Mouse (Mus musculus): ENCODE results near the gene Tle4. TPM values are rescaled to one million over a fixed set of nuclear protein-coding genes. Genes with fewer than 3 reads are reported as not detected.

The Tle4 gene
- polyA plus RNA-seq, 1 experiment from 2014 or later = 35.5 TPM

DNA sequence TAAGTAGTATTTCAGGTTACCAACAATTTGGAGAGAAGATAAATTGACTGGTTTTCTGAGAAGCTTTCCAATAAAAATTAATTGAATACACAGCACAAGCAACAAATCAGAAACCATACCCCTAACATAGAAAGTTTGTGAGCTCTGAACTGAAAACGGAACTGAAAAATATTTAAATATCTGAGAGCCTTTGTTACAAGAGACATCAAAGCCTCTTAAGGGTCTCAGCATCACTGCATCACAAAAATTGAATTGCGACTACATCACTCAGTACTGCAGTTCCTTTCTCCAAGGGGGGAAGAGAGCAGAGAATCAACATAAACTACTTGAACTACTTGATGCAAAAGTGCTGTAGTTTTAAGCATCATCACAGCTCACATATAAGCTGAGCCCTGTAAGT is 61.2 kb downstream of the Tle4 start:
- Histone ChIP-seq H3K36me3 (replicated peaks; ENCODE audit: control insufficient read depth, insufficient read depth, low read depth, low read length) (no peaks in the 10 kb centered on the region), H3K4me3 (ENCODE audit: low read depth, low read length) (no peak overlapping the region), H3K9ac (replicated peaks; ENCODE audit: low read length) (no peak overlapping the region), H3K4me2 (ENCODE audit: low read depth, low read length) (no peak overlapping the region), H3K27ac (replicated peaks; ENCODE audit: low read depth, low read length) (no peak overlapping the region), H3K4me1 (ENCODE audit: control insufficient read depth, insufficient read depth, low read length) (no peaks in the 10 kb centered on the region), H3K27me3 (ENCODE audit: control insufficient read depth, insufficient read depth, low read length) (no peaks in the 10 kb centered on the region), H3K9me3 (replicated peaks; ENCODE audit: control insufficient read depth, low read length) (no peaks in the 10 kb centered on the region)
- WGBS = 82% methylated on average over 2 of the region's 2 CpGs
- no peak for DNase-seq (ENCODE audit: low spot score)
- no peak for ATAC-seq (replicated peaks; ENCODE audit: insufficient number of reproducible peaks, low FRiP score, low TSS enrichment, low read depth)

DNA sequence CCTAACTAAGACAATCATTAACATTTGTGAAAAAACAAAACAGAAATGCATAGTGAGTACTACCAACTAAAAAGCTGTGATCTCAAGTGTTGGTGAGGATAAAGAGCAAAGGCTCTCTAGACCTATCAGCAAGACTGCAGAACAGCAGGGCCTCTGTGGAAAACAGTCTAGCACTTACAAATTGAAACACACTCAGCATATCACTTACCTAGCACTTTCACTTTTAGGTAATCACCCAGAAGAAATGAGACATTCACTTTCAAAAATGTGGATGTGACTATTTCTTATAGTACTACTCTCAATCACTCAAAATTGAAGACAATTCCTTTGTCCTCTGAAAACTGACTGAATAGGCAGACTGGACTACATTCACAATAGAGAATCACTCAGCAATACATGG is 63.4 kb downstream of the Tle4 start:
- H3K36me3 ChIP-seq (replicated peaks; ENCODE audit: control insufficient read depth, insufficient read depth, low read depth, low read length) = no peaks in the 10 kb centered on the region
- H3K9ac ChIP-seq (replicated peaks; ENCODE audit: low read length) = no peak overlapping the region
- H3K9me3 ChIP-seq (replicated peaks; ENCODE audit: control insufficient read depth, low read length) = no peaks in the 10 kb centered on the region
- no peak overlapping the region for H3K27ac ChIP-seq (replicated peaks; ENCODE audit: low read depth, low read length)
- DNase-seq (ENCODE audit: low spot score) (no peak), ATAC-seq (replicated peaks; ENCODE audit: insufficient number of reproducible peaks, low FRiP score, low TSS enrichment, low read depth) (no peak)
- no peak overlapping the region for H3K4me2 ChIP-seq (ENCODE audit: low read depth, low read length)
- no peaks in the 10 kb centered on the region for H3K4me1 ChIP-seq (ENCODE audit: control insufficient read depth, insufficient read depth, low read length)
- H3K4me3 ChIP-seq (ENCODE audit: low read depth, low read length) = no peak overlapping the region
- no peaks in the 10 kb centered on the region for H3K27me3 ChIP-seq (ENCODE audit: control insufficient read depth, insufficient read depth, low read length)

DNA sequence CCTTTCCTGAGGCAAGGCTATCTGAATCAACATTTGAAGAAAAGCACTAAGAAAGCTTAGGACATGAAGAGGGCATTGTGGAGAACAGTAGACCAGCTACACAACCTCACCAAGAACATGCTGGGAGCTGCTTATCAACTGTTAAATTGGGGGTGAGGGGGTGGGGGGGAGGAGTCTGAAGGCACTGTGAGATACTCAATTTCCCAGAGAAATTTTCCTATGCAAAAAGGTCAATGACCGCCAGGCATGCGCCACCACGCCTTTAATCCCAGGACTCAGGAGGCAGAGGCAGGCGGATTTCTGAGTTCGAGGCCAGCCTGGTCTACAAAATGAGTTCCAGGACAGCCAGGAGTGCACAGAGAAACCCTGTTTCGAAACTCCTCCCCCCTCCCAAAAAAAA is 65.0 kb downstream of the Tle4 start:
- H3K4me2 ChIP-seq (ENCODE audit: low read depth, low read length) = no peak overlapping the region
- H3K27ac ChIP-seq (replicated peaks; ENCODE audit: low read depth, low read length) = no peak overlapping the region
- H3K36me3 ChIP-seq (replicated peaks; ENCODE audit: control insufficient read depth, insufficient read depth, low read depth, low read length) = no peaks in the 10 kb centered on the region
- WGBS = 93% methylated on average over 6 of the region's 6 CpGs
- ATAC-seq (replicated peaks; ENCODE audit: insufficient number of reproducible peaks, low FRiP score, low TSS enrichment, low read depth) = no peak
- no peak for DNase-seq (ENCODE audit: low spot score)
- no peak overlapping the region for H3K9ac ChIP-seq (replicated peaks; ENCODE audit: low read length)
- no peak overlapping the region for H3K4me3 ChIP-seq (ENCODE audit: low read depth, low read length)
- no peaks in the 10 kb centered on the region for H3K27me3 ChIP-seq (ENCODE audit: control insufficient read depth, insufficient read depth, low read length)
- H3K9me3 ChIP-seq (replicated peaks; ENCODE audit: control insufficient read depth, low read length) = no peaks in the 10 kb centered on the region
- H3K4me1 ChIP-seq (ENCODE audit: control insufficient read depth, insufficient read depth, low read length) = no peaks in the 10 kb centered on the region

DNA sequence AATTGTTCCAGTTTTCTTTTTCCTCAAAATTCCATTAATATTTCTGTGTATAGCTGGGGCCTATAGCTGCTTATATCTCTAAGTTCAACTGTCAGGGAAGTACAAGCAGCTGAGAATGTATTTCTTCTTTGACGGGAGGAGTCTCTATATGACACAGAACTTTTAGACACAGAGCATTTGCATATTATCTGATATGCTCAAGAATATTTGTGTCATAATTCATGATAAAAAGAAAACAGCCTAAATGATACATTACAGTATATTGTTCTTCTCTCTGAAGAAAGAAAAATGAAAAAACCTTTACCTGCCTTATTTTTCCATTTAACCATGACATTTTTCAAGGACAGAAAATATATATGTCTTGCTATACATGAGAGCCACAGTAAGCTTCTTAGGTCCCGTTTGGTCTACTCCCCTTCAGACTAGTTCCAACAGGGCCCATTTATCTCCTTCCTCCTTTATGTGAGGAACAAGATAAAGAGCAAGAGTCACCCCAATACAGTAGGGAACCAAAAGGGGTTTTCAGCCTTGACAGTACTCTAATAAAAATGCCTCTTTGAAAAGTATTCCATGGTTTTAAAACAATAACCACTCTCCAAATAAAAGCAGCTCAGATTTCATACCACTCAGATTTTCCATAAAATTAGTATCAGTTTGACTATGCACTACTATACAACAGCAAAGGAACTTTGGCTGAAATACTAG is 77.6 kb downstream of the Tle4 start:
- ATAC-seq (replicated peaks; ENCODE audit: insufficient number of reproducible peaks, low FRiP score, low TSS enrichment, low read depth) (no peak), DNase-seq (ENCODE audit: low spot score) (no peak)
- Histone ChIP-seq H3K36me3 (replicated peaks; ENCODE audit: control insufficient read depth, insufficient read depth, low read depth, low read length) (no peaks in the 10 kb centered on the region), H3K27ac (replicated peaks; ENCODE audit: low read depth, low read length) (no peak overlapping the region), H3K4me3 (ENCODE audit: low read depth, low read length) (no peak overlapping the region), H3K27me3 (ENCODE audit: control insufficient read depth, insufficient read depth, low read length) (no peaks in the 10 kb centered on the region), H3K9me3 (replicated peaks; ENCODE audit: control insufficient read depth, low read length) (no peaks in the 10 kb centered on the region), H3K4me2 (ENCODE audit: low read depth, low read length) (no peak overlapping the region), H3K9ac (replicated peaks; ENCODE audit: low read length) (no peak overlapping the region), H3K4me1 (ENCODE audit: control insufficient read depth, insufficient read depth, low read length) (no peaks in the 10 kb centered on the region)
- WGBS = 82% methylated on average over 2 of the region's 2 CpGs

DNA sequence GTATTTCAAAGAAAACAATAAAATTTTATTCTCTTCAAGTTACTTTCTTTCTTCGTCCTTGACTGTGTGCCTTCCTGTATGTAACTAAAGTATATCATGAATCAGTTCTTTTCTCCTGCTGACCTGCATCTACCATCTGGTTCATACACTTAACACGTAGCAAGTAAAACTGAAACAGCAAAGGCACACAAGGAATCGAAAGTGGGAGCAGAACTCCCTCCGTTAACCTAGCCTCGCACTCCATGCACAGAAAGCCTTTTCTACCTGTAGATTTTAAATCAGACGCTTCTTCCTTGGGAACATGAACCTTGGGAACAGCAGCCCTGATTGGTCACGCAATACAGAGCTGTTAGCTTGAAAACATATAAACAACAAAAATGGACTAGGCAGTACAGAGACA is 78.7 kb downstream of the Tle4 start:
- Histone ChIP-seq H3K9me3 (replicated peaks; ENCODE audit: control insufficient read depth, low read length) (no peaks in the 10 kb centered on the region), H3K36me3 (replicated peaks; ENCODE audit: control insufficient read depth, insufficient read depth, low read depth, low read length) (no peaks in the 10 kb centered on the region), H3K4me1 (ENCODE audit: control insufficient read depth, insufficient read depth, low read length) (no peaks in the 10 kb centered on the region), H3K4me2 (ENCODE audit: low read depth, low read length) (no peak overlapping the region), H3K27ac (replicated peaks; ENCODE audit: low read depth, low read length) (no peak overlapping the region), H3K9ac (replicated peaks; ENCODE audit: low read length) (no peak overlapping the region), H3K27me3 (ENCODE audit: control insufficient read depth, insufficient read depth, low read length) (no peaks in the 10 kb centered on the region), H3K4me3 (ENCODE audit: low read depth, low read length) (no peak overlapping the region)
- WGBS = 91% methylated on average over 7 of the region's 7 CpGs
- ATAC-seq (replicated peaks; ENCODE audit: insufficient number of reproducible peaks, low FRiP score, low TSS enrichment, low read depth) = no peak
- no peak for DNase-seq (ENCODE audit: low spot score)

DNA sequence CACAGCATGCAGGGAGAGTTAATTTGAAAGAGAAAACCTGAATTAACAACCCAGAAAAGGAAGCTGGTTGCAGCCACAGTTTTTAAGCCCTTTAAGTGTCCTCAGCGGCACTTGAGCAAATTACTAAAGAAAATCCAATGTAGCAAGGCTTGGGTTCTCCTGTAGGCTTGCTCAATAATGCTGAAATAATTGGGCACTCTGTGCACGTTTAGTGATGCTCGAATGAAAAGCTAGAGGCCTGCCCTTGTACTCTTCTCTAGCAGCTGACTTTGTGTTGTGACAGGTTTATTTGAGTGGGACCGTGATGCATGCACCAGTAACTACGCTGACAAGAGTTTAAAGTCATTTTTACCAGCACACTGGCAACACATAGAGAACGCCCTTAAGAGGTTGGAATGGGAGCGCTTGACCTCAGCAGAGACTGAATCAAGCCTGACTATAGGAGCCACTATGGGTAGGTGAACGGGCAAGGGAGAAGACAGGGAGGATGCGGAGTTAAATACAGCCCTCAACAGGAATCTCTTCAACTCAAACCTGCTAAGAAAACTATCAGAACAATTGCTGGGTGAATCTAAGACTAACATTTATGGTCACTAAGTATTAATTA is 79.3 kb downstream of the Tle4 start:
- Histone ChIP-seq H3K36me3 (replicated peaks; ENCODE audit: control insufficient read depth, insufficient read depth, low read depth, low read length) (no peaks in the 10 kb centered on the region), H3K9ac (replicated peaks; ENCODE audit: low read length) (no peak overlapping the region), H3K4me3 (ENCODE audit: low read depth, low read length) (no peak overlapping the region), H3K4me2 (ENCODE audit: low read depth, low read length) (no peak overlapping the region), H3K4me1 (ENCODE audit: control insufficient read depth, insufficient read depth, low read length) (no peaks in the 10 kb centered on the region), H3K9me3 (replicated peaks; ENCODE audit: control insufficient read depth, low read length) (no peaks in the 10 kb centered on the region), H3K27me3 (ENCODE audit: control insufficient read depth, insufficient read depth, low read length) (no peaks in the 10 kb centered on the region), H3K27ac (replicated peaks; ENCODE audit: low read depth, low read length) (no peak overlapping the region)
- no peak for ATAC-seq (replicated peaks; ENCODE audit: insufficient number of reproducible peaks, low FRiP score, low TSS enrichment, low read depth)
- 66% methylated on average over 9 of the region's 9 CpGs for WGBS
- peak; percentile 30 for DNase-seq (ENCODE audit: low spot score)

DNA sequence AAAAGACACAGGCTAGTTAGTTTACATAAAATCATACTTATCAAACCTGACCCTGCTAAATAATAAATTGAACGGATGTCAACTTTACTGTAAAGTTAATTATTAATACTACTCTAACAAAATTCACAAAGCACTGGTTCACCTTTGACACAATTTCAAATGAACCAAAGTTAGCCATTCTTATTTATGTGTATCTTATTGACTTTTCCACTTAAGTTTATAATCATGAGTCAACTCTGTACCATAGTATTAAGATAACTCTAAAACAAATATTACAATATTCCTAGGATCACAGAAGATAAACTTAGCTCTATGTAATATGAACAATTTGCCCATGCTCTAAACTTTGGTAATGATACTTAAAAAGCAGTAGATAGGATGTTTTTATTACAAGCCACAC is 81.4 kb downstream of the Tle4 start:
- ATAC-seq (replicated peaks; ENCODE audit: insufficient number of reproducible peaks, low FRiP score, low TSS enrichment, low read depth) (no peak), DNase-seq (ENCODE audit: low spot score) (no peak)
- Histone ChIP-seq H3K4me3 (ENCODE audit: low read depth, low read length) (no peak overlapping the region), H3K36me3 (replicated peaks; ENCODE audit: control insufficient read depth, insufficient read depth, low read depth, low read length) (no peaks in the 10 kb centered on the region), H3K4me2 (ENCODE audit: low read depth, low read length) (no peak overlapping the region), H3K9ac (replicated peaks; ENCODE audit: low read length) (no peak overlapping the region), H3K9me3 (replicated peaks; ENCODE audit: control insufficient read depth, low read length) (no peaks in the 10 kb centered on the region), H3K4me1 (ENCODE audit: control insufficient read depth, insufficient read depth, low read length) (no peaks in the 10 kb centered on the region), H3K27me3 (ENCODE audit: control insufficient read depth, insufficient read depth, low read length) (no peaks in the 10 kb centered on the region), H3K27ac (replicated peaks; ENCODE audit: low read depth, low read length) (no peak overlapping the region)
- 91% methylated on average over 1 of the region's 1 CpGs for WGBS

DNA sequence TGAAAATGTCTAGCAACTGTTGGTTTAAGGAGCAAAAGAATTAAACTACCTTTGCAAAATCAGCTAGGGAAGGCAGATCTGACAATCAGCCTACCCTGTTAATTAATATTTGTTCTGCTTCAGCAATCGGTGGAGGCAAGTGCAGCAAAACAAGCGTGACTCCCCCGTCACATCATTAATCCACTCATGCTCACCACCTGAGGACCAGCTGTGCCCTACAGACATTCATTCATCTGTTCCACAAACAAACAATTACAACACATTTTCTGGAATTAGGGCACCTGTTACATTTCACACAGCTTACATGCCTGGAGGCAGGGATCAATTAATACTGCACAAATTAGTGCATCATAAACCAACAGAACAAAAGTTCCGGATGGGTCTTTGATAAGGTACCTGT is 89.0 kb downstream of the Tle4 start:
- DNase-seq (ENCODE audit: low spot score) (no peak), ATAC-seq (replicated peaks; ENCODE audit: insufficient number of reproducible peaks, low FRiP score, low TSS enrichment, low read depth) (no peak)
- Histone ChIP-seq H3K9me3 (replicated peaks; ENCODE audit: control insufficient read depth, low read length) (no peaks in the 10 kb centered on the region), H3K36me3 (replicated peaks; ENCODE audit: control insufficient read depth, insufficient read depth, low read depth, low read length) (no peaks in the 10 kb centered on the region), H3K27ac (replicated peaks; ENCODE audit: low read depth, low read length) (no peak overlapping the region), H3K4me3 (ENCODE audit: low read depth, low read length) (no peak overlapping the region), H3K4me2 (ENCODE audit: low read depth, low read length) (no peak overlapping the region), H3K27me3 (ENCODE audit: control insufficient read depth, insufficient read depth, low read length) (no peaks in the 10 kb centered on the region), H3K9ac (replicated peaks; ENCODE audit: low read length) (no peak overlapping the region), H3K4me1 (ENCODE audit: control insufficient read depth, insufficient read depth, low read length) (peaks cover 3% of the 10 kb centered on the region; the same call in 1 of the 2 replicates)
- 33% methylated on average over 4 of the region's 4 CpGs for WGBS
